Mouse (Mus musculus): ENCODE measurements around the gene Scamp3.
A peak's percentile ranks its signal among the peaks of the same experiment; 100 is the strongest.

Gene Scamp3

DNA sequence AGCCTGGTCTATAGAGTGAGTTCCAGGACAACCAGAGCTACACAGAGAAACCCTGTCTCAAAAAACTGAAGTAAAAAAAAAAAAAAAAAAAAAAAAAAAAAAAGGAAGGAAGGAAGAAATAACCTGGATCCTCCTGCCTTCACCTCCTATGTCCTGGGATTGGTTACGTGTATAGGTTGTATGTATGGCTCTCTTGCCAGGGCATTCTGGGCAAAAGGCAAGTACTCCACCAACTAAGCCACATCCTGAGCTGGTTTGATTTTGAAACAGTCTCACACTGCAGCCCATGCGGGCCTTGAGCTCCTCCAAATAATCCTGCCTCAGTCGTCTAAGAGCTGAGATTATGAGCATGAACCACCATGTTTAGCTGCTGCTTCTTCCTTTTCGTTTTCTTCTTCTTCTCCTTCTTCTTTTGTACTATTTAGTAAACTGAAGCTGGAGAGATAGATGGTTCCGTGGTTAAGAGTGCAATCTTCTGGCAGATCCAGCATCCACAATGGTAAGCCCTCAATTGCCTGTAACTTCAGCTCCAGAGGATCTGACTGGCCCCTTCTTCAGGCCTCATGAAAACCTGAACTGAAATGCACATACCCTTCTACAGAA is 13.5 kb upstream of the Scamp3 start:
- DNase-seq (ENCODE audit: low spot score): peak; percentile 38

DNA sequence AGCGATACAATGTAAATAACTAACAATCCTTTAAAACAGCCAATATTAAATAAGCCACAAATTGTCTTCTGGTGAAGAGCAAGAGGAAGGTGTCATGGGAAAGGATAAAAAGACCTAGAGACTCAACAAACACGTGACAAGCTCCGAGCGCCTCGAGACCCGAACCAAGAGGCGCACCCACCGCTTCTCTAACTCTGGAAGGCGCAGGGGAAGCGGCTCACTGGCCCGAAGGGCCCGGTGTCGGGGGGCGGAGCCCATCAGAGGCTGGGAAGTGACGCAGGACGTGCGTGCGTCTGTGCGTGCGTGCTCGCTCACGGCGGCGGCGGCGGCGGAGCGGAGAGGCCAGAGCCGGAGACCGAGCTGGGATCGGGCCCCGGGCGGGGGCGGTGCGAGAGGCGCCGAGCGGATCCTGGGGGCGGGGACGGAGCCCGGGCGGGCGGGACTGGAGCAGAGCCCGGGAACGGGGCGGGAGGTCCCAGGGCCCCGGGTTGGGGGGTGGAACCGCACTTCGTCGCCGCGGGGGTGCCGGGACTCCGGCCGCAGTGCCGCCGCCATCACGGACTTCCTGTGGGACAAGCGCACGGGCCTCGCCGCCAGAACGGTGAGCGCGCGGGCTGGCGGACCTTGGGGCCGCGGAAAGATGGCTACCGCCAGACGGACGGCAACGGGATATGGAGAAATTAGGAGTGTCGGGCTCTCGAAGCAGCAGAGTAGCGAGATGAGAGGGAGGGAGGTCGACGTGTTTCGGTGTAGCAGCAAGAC is 12.6 kb upstream of the Scamp3 start, which contains the start of gene Clk2:
TSS of gene Clk2 (plus strand) at position 290 of the 762 bp plus-strand sequence.
- DNase-seq (ENCODE audit: low spot score): peak; percentile 95

DNA sequence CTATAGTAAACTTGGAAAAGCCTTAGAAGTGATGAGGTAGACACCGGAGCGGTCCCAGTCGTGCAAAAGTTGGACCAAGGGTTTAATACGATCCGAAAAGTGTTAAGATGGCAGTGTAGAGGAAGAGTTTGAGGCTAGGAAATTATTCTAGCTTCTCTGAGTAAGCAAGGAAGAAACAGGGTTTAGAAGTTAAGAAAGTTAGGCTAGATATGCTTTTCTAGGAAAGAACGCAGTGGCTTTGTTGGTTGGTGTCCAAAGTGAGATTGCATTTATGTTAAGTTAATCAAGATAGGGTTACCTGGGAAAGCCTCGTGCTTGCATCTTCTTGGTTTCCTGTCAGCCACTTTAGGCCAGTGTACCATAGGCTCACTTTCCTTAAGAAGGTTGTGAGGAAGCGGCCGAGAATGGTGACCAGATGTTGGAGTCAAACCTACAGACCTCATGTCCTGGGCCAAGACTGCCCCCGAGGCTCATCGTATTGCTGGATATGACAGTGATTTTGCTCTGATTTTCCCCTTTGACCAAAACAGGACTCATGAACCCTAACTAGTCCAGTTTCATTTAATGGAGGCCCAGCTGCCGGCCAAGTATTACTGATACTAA is 11.9 kb upstream of the Scamp3 start:
- no peak for DNase-seq (ENCODE audit: low spot score)

DNA sequence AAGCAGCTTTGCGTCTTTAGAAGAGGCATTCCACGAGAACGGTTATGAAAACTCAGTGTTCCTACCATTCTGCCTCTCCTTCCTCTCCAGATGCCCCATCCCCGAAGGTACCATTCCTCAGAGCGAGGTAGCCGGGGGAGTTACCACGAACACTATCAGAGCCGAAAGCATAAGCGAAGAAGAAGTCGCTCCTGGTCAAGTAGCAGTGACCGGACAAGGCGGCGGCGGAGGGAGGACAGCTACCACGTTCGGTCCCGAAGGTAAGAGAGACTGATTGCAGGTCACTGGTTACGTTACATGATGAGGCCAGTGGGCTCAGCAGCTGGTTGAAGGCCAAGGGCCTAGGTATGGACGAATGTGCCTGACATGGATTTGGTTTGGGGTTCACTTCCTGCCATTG is 10.3 kb upstream of the Scamp3 start:
- DNase-seq (ENCODE audit: low spot score): no peak

DNA sequence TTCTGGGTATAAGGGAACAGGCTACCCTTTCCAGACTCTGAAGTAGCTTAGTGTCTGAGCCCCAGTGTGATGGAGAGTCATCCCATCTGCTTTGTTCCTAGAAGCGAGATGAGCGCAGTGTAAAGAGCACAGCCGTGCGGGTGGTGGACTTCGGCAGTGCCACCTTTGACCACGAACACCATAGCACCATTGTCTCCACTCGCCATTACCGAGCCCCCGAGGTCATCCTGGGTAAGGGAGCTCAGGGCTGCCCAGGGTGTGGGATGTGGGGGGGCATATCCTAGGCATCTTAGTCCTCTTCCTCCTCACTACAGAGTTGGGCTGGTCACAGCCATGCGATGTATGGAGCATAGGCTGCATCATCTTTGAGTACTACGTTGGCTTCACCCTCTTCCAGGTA is 2.4 kb upstream of the Scamp3 start:
- DNase-seq (ENCODE audit: low spot score): no peak

DNA sequence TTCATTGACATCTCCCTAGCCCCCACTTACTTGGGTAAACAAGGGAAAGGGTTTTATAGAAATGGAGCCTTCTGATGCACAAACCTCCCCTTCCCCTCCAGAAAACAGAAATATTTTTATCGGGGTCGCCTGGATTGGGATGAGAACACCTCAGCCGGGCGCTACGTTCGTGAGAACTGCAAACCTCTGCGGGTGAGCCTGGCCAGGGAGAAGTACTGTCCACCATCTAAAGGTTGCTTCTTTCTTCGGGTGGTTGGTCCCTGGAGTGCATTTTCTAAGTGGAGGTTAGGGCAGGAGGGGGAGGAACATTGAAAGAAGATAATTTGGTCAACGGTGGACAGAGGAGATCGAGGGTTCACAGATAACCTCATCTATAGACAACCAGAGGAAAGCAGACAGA is 1.7 kb upstream of the Scamp3 start:
- DNase-seq (ENCODE audit: low spot score): no peak

DNA sequence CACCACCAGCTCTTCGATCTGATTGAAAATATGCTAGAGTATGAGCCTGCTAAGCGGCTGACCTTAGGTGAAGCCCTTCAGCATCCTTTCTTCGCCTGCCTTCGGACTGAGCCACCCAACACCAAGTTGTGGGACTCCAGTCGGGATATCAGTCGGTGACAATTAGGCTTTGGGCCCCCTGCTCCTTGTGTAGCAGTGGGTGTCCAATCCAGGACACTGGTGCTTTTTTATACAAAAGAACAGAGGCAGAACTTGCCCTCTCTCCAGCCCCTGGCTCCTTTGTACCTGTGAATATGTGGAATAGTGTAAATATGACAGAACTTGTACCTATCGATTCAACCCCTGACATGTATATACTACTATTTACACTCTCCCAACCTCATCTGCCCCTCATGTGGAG is 852 bp upstream of the Scamp3 start:
- DNase-seq (ENCODE audit: low spot score): no peak

DNA sequence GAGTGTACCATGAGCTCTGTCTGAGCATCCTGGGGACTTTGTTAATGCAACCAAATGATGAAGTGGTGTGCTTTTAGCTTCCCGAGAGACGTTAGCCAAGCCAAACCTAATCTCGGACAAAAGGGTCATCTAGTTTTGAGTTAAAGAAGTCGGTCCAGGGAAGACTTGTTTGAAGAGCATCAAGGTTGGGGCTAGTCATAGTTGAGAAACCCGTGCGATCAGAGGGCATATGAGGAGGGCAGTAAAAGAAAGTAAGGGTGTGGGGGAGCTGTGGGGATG is 773 bp downstream of the Scamp3 start:
- no peak for DNase-seq (ENCODE audit: low spot score)

DNA sequence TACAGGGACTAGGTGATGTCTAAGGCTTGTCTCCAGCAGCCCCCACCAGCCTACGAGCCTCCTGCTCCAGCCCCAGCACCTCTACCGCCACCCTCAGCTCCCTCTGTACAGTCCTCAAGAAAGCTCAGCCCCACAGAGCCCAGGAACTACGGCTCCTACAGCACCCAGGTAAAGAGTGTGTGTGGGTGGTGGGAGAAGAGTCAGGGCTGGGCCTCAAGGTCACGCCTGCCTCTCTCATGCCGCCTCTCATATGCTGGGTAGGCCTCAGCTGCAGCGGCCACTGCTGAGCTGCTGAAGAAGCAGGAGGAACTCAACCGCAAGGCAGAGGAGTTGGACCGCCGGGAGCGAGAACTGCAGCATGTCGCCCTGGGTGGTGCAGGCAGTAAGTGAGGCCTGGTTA is 1.8 kb downstream of the Scamp3 start:
- no peak for DNase-seq (ENCODE audit: low spot score)

DNA sequence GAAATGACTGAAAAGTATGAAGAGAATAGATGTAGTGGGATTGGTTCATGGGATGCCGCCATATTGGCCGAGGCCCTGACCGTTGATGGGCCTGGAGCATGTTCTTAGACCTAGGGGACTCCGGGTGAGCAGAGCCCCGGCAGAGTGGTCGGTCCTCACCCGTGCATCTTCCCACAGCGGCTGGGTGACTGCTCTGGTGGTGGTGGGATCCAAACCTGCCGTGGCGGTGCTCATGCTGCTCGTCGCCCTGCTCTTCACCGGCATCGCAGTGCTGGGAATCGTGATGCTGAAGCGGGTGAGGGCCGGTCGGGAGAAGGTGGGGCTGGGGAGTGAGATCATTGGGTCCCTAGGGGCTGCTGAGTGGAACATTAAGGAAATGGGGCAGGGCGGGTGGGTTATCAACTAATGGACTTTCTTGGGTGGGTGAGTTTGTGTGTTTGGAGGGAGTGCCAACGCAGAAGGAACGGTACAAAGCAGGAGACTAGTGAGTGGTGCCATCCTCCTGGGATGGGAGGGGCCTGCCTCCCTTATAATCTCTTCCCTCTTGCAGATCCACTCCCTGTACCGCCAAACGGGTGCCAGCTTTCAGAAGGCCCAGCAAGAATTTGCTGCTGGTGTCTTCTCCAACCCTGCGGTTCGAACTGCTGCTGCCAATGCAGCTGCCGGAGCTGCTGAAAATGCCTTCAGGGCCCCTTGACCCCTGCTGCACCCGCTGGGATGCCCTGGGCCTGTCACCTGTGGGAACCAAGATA is 4.7 kb downstream of the Scamp3 start:
- DNase-seq (ENCODE audit: low spot score): no peak

DNA sequence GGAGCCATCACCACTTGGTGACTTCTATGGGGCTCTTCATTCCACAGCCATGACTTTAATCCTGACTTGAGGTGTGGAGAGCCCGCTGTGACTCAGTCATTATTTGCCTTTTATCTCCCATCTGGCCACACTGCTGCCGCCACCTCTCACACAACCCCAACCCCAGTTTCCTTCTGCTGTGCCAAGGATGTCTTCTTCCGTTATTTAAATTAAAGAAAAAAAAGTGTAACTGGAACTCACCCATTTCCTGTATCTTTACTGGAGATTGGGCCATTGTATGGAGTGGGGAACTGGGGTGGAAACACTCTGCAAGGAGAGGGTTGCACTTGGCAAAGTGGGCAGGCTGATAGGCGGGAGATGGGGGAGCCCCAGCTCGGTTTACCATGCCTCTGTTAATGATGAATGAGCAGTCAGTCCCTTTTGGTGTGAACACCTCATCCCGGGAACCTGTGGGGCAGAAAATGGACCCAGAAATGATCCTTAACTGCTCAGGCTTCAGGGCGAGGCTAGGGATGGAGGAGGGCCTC is 5.3 kb downstream of the Scamp3 start:
- no peak for DNase-seq (ENCODE audit: low spot score)

DNA sequence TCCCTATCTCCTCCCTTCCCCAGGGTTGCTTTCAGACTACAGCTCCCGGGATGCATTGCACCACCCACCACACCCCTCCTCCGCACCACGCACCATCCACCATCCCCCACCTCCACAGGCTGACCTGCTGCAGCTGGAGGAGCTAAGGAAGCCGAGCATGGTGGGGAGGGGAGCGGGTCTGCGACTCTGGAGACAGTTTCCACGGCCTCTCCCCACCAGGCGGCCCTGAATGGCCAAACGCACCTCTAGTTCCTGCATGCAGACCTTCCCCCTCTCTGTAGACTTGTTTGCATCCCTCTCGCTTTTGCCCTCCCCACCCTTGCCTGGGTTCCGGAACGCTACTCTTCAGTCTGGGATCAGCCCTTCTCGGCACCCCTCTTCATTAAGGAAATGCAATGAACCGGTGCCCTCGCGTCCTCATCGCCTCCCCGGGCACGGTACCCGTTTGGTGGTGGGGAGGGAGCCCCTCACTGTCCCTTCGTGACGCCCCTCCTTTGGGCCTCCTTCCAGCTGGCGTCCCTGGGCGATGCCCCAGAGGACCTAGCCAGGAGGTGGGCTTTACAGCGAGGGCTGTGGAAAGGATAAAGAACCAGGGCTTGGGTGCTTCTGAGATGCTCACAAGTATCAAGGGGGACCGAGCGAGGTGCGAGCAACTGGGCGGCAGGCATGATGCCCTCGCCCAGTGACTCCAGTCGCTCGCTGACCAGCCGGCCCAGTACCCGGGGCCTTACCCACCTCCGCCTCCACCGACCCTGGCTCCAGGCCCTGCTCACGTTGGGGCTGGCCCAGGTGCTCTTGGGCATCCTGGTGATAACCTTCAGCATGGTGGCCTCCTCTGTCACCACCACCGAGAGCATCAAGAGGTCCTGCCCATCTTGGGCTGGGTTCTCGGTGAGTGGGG is 6.0 kb downstream of the Scamp3 start, which contains the start of gene Fam189b:
TSS of gene Fam189b (plus strand) at position 86 of the 901 bp plus-strand sequence.
- peak; percentile 58 for DNase-seq (ENCODE audit: low spot score)

DNA sequence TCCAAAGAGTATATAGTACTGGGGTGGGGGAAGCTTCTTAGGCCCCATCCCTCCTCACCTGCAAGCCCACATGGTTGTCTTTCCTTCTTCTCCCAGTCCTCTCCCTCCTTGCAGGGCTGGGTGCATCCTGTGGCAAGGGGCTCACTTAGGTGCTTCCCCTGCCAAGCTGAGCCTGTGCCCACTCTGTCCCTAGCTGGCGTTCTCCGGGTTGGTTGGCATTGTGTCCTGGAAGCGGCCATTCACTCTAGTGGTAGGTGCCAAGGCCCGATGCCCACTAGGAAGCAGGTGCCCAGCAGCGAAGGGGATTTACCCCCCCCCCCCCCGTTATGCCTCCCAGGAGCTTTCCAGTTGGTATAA is 6.7 kb downstream of the Scamp3 start:
- no peak for DNase-seq (ENCODE audit: low spot score)

DNA sequence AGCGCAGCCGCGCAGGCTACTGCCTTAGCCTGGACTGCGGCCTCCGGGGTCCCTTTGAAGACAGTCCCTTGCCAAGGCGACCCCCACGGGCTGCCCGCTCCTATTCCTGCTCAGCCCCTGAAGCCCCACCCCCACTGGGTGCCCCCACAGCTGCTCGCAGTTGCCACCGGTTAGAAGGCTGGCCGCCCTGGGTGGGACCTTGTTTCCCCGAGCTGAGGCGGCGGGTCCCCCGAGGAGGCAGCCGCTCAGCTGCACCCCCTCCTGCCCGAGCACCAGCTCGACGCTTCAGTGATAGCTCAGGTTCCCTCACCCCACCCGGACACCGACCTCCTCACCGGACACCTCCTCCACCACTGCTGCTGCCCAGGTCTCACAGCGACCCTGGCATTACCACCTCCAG is 9.9 kb downstream of the Scamp3 start:
- DNase-seq (ENCODE audit: low spot score): no peak

DNA sequence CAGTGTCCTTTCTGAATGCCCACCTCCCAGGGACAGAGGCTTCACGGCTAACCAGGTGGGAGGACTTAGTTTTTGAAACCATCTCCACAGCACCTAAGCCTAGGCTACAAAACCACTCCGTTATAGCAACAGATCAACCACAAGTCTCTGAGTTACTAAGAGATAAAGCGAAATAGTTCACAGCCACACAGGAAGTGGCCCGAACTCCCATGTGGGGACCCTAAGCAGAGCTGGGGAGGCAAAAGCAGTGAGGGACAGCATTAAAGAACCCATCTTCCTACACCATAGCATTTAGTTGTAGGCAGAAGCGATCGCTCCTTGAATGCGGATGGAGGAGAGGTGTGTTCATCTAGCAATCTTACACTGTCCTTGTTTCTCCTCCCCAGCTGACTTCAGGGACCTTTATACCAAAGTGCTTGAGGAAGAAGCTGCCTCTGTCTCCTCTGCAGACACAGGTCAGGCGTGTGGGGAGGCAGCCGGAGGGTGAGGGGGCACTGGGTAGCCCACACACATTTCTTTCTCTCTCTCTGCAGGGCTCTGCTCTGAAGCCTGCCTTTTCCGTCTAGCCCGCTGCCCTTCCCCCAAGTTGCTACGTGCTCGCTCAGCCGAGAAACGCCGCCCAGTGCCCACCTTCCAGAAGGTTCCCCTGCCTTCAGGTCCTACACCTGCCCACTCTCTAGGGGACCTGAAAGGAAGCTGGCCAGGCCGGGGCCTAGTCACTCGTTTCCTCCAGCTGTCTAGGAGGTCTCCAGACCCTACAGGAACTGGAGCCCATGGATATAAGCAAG is 10.6 kb downstream of the Scamp3 start:
- DNase-seq (ENCODE audit: low spot score): peak; percentile 60

DNA sequence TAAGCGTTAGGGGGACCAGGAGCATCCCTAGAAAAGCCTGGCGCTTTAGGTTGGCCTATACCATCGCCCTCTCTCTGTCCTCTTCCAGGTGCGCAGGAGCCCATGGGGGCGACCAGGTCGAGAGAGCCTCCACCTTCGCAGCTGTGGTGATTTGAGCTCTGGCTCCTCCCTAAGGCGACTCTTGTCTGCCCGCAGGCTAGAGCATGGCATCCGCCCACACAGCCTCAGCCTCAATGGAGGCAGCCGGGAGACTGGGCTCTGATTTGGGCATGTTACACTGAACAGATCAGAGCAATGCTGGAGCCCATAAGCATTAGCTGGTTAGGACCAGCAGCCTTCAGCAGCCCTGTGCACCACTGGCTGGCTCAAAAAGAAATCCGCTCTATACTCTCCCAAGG is 11.2 kb downstream of the Scamp3 start:
- DNase-seq (ENCODE audit: low spot score): peak; percentile 47

DNA sequence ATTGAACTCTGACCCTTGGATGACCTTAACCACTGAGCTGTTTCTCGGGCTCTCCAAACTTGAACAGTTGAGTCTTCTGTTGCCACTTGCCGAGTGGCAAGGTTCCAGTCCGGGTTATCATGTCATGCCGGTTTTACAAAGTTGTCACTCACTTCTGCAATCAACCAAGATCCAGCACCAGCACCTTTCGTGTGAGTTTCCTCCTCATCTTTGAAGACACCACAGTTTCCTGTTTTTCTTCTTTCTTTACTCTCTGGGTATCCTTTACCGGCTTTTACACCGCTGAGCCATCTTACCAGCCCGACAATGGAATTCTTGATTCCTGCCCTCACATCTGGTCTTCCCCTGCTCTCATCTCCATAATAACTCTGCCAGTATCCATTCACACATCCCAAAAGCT is 13.2 kb downstream of the Scamp3 start:
- peak; percentile 78 for DNase-seq (ENCODE audit: low spot score)

DNA sequence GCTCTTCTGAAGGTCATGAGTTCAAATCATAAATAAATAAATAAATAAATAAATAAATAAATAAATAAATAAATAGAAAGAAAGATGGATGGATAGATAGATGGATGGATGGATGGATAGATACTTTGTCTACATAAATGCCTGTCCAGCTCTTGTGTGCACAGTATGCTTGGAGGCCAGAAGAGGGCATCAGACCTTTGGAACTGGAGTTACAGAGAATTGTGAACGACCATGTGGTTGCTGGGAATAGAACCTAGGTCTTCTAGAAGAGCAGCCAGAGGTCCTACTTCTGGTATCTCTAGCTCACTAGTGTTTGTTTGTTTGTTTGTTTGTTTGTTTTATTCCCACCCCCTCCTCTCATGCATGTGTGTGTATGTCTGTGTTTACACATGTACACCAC is 16.1 kb downstream of the Scamp3 start:
- DNase-seq (ENCODE audit: low spot score): no peak

DNA sequence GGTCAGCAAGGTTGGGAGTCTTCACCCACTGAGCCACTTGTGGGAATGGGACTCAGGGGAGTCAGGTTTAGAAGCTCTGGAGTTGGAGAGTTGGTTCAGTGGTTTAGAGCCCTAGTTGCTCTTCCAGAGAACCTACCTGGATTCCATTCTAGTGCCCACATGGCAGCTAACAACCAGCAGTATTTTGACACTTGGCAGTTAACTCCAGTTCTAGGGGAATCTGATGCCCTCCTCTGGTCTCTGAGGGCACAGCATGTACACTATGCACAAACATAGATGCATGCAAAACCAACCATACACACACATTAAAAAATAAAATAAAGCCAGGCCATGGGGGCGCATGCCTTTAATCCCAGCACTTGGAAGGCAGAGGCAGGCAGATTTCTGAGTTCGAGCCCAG is 16.6 kb downstream of the Scamp3 start:
- DNase-seq (ENCODE audit: low spot score): peak; percentile 70

DNA sequence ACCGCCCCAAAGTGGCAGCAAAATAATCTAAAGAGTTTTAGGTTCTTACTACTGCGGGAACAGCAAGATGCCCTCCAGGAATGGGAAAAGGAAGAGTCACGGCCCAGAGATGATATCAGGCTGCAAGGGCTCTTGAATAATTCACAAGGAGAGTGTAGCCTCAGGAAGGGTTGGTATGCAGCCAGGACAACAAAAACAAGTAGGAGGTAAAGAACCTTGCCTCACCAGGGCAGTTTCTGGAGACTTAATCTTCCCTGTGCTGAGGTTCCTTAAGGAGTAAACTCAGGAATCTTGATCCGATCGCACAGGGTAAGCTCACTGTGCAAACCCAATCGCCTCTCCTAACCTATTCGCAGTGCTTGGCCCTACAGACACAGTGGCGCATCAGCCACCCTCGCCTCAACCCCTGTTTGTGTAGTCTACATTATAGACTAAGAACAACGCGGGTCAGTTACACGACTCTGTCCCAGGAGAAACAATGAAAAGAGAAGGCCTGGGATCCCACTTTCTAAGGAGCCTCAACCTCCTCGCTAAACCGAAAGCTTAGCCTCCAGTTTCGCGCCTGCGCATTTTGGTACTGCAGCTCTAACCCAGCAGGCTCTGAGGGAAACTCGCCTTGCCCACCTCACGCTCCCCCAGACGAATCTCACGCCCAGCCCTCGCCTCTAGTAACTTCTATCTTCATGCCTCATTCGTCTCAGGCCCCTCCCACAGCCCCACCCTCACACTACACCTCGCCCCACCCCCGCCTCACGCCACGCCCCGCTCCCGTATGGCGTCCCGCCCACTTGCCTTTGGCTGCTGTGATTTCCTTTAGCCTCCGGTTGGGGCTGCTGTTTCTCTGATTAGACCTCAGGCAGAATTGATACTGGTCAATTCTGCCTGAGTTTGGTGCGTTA is 19.0 kb downstream of the Scamp3 start:
- DNase-seq (ENCODE audit: low spot score): peak; percentile 92

Measured in T-cell, adult 2 months (primary cell).